Mouse (Mus musculus) E14TG2a.4 (cell line): ENCODE measurements around the gene Lime1.

Experiments
- H3K27me3 ChIP-seq: 2 replicates; pipeline ENCODE4 v1.6.1; 2014; ENCODE audit warnings: low read length, control low read depth; ENCODE audit not compliant: insufficient read depth
- H3K36me3 ChIP-seq: 2 replicates; pipeline ENCODE4 v1.6.1; 2014; ENCODE audit warnings: low read length, control low read depth; ENCODE audit not compliant: insufficient read depth
- H3K4me1 ChIP-seq: replicated peaks from 2 replicates; pipeline ENCODE4 v1.6.1; 2014; ENCODE audit warnings: low read depth, low read length, control low read depth
- H3K4me3 ChIP-seq: replicated peaks from 2 replicates; pipeline ENCODE4 v1.5.1; 2014; ENCODE audit warnings: mild to moderate bottlenecking, low read length
- H3K9me3 ChIP-seq: 2 replicates; pipeline ENCODE4 v1.6.1; 2014; ENCODE audit warnings: low read length, control low read depth
- CTCF ChIP-seq: conservative IDR thresholded peaks from 2 replicates; pipeline ENCODE4 v1.5.1; 2014; ENCODE audit warnings: low read length
- NANOG ChIP-seq: IDR thresholded peaks from 2 replicates; pipeline ENCODE4 v1.6.1; 2014; ENCODE audit warnings: borderline replicate concordance, low read length, mixed read lengths
- POU5F1 ChIP-seq: IDR thresholded peaks from 2 replicates; pipeline ENCODE4 v1.6.1; 2014; ENCODE audit warnings: low read length, borderline replicate concordance

Lime1 gene

GRCm38 (mm10) chr2:181365655-181366075 lies 14.2 kb upstream of the Lime1 start:
- Histone ChIP-seq H3K36me3 (peaks cover 59% of the 10 kb centered on the region), H3K4me3 (peak overlapping the region; percentile 89), H3K4me1 (peaks cover 59% of the 10 kb centered on the region), H3K27me3 (no peaks in the 10 kb centered on the region), H3K9me3 (no peaks in the 10 kb centered on the region)
- TF ChIP-seq CTCF, result no peak
- no peak for TF ChIP-seq POU5F1
- no peak for TF ChIP-seq NANOG

DNA sequence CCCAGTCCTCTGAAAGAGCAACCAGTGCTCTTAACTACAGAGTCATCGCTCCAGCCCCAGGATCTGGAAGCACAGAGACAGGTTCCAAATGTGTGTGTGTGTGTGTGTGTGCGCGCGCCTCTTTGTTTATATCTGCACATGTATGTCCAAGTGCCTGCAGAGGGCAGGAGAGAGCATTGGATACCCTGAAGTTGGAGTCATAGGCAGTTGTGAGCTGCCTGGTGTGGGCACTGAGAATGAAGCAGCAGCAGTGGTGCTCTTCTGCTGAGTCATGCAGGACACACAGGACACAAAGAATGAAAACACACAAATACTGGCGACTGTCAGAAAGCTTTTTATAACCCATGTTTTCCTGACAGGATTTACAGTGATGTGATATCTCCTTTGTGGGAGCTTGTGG lies 9.9 kb upstream of the Lime1 start:
- no peak for TF ChIP-seq NANOG
- peak; percentile 51; the same call in 1 of the 2 replicates for TF ChIP-seq CTCF
- H3K4me3 ChIP-seq, result no peak overlapping the region
- H3K27me3 ChIP-seq, result no peaks in the 10 kb centered on the region
- H3K4me1 ChIP-seq, result peaks cover 52% of the 10 kb centered on the region
- no peaks in the 10 kb centered on the region for H3K9me3 ChIP-seq
- H3K36me3 ChIP-seq, result peaks cover 48% of the 10 kb centered on the region

GRCm38 (mm10) chr2:181375787-181376186 lies 4.1 kb upstream of the Lime1 start:
- peaks cover 65% of the 10 kb centered on the region for H3K36me3 ChIP-seq
- H3K4me1 ChIP-seq, result peaks cover 5% of the 10 kb centered on the region
- no peak for TF ChIP-seq NANOG
- peak; percentile 79 for TF ChIP-seq CTCF
- no peak for TF ChIP-seq POU5F1
- no peak overlapping the region for H3K4me3 ChIP-seq
- H3K9me3 ChIP-seq, result no peaks in the 10 kb centered on the region
- no peaks in the 10 kb centered on the region for H3K27me3 ChIP-seq

GRCm38 (mm10) chr2:181377230-181377629 lies 2.6 kb upstream of the Lime1 start:
- H3K36me3 ChIP-seq, result peaks cover 69% of the 10 kb centered on the region
- TF ChIP-seq POU5F1 (no peak), CTCF (no peak), NANOG (no peak)

GRCm38 (mm10) chr2:181378701-181379100 lies 1.2 kb upstream of the Lime1 start:
- peaks cover 80% of the 10 kb centered on the region for H3K36me3 ChIP-seq
- no peak overlapping the region for H3K4me3 ChIP-seq
- H3K27me3 ChIP-seq, result no peaks in the 10 kb centered on the region
- TF ChIP-seq POU5F1, result no peak
- no peak for TF ChIP-seq CTCF
- no peak for TF ChIP-seq NANOG
- no peaks in the 10 kb centered on the region for H3K9me3 ChIP-seq
- peaks cover 1% of the 10 kb centered on the region for H3K4me1 ChIP-seq

More at GRCm38 (mm10) chr2:181377230-181377629, 2.6 kb upstream of the Lime1 start:
- no peak overlapping the region for H3K4me3 ChIP-seq
- H3K27me3 ChIP-seq, result no peaks in the 10 kb centered on the region
- H3K9me3 ChIP-seq, result no peaks in the 10 kb centered on the region
- no peaks in the 10 kb centered on the region for H3K4me1 ChIP-seq

DNA sequence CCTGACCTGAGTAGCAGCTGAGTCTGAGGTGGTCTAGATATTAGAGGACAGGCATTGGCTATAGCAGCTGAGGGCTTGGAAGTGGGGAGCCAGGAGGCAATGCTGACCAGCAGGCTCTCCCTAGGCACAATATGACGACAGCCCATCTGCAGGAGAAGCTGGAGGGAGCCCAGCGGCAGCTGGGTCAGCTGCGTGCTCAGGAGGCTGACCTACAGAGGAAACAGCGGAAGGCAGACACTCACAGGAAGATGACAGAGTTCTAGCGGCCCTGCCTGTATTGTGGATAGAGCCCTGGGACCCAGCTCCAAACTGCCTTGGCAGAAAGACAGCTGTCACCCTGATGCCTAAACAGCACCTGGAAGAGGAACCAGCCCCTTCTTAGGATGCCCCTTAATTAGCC lies 373 bp downstream of the Lime1 start:
- TF ChIP-seq NANOG, result no peak
- TF ChIP-seq POU5F1, result no peak
- no peak for TF ChIP-seq CTCF
- Histone ChIP-seq H3K4me1 (peaks cover 17% of the 10 kb centered on the region), H3K36me3 (peaks cover 87% of the 10 kb centered on the region), H3K4me3 (no peak overlapping the region), H3K9me3 (no peaks in the 10 kb centered on the region), H3K27me3 (no peaks in the 10 kb centered on the region)

GRCm38 (mm10) chr2:181381107-181381506 lies 1.2 kb downstream of the Lime1 start:
- no peak overlapping the region for H3K4me3 ChIP-seq
- H3K4me1 ChIP-seq, result peaks cover 18% of the 10 kb centered on the region
- no peaks in the 10 kb centered on the region for H3K27me3 ChIP-seq
- peaks cover 94% of the 10 kb centered on the region for H3K36me3 ChIP-seq
- no peak for TF ChIP-seq NANOG
- no peak for TF ChIP-seq POU5F1
- TF ChIP-seq CTCF, result no peak
- H3K9me3 ChIP-seq, result no peaks in the 10 kb centered on the region

DNA sequence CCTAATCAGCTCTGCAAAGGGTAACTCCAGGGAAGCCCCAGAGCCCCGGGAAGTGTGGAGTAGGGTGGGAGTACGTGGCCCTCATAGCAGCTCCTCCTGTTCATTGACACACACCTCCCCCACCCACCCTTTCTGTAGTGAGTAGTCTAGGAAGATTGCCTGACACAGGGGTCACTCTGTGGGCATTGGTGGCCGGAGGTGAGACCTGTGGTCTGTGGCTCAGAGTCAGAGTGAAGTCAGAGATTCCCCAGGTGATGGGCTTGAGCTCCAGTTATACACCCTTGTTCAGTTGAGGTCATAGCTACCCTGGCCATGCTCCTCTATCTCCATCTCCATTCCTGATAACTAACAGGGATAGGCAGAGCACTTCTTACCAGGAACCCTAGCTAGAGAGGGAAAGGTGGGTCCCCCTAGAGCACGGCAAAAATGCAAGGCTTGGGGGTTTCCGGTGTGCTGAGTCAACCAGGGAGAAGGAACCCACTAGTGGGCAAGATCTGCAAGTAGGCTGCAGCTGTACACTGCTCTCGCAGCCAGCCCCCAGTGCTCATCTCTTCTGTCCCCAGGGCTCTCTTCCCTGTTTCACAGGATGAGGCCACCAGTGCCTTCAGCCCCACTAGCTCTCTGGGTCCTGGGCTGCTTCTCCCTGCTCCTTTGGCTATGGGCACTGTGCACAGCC lies 1.9 kb downstream of the Lime1 start:
- H3K4me1 ChIP-seq, result peaks cover 18% of the 10 kb centered on the region
- H3K27me3 ChIP-seq, result no peaks in the 10 kb centered on the region
- H3K36me3 ChIP-seq, result peaks cover 95% of the 10 kb centered on the region
- no peaks in the 10 kb centered on the region for H3K9me3 ChIP-seq
- H3K4me3 ChIP-seq, result no peak overlapping the region
- TF ChIP-seq CTCF (no peak), POU5F1 (no peak), NANOG (no peak)

- H3K4me1 ChIP-seq, result peaks cover 18% of the 10 kb centered on the region
- TF ChIP-seq POU5F1 (no peak), CTCF (no peak), NANOG (no peak)
- no peaks in the 10 kb centered on the region for H3K27me3 ChIP-seq
Observed at GRCm38 (mm10) chr2:181384463-181384862, 4.6 kb downstream of the Lime1 start.

More at GRCm38 (mm10) chr2:181384463-181384862, 4.6 kb downstream of the Lime1 start:
- Histone ChIP-seq H3K36me3 (peaks cover 79% of the 10 kb centered on the region), H3K9me3 (no peaks in the 10 kb centered on the region), H3K4me3 (no peak overlapping the region; the same call in 1 of the 2 replicates)
